Mouse (Mus musculus) forebrain, embryonic 16.5 days (tissue): ENCODE data around the gene Ier5l. TPM values are rescaled to one million over a fixed set of nuclear protein-coding genes. Genes with fewer than 3 reads are reported as not detected.

Source experiments
- ATAC-seq: fragments of 200-750 bp; cut with Nextera tagmentation; 2 replicates; pipeline ENCODE4 v1.8.0; 2017; ENCODE audit warnings: mild to moderate bottlenecking, moderate library complexity
- H3K27ac ChIP-seq: fragments of 300-500 bp; sonication (generic); 2 replicates; pipeline ENCODE4 v1.5.1; 2014; ENCODE audit warnings: low read length, control low read depth
- H3K27me3 ChIP-seq: fragments of 300-500 bp; sonication (generic); replicated peaks from 2 replicates; pipeline ENCODE4 v1.6.1; 2014; ENCODE audit warnings: low read length; ENCODE audit not compliant: control insufficient read depth, insufficient read depth
- H3K36me3 ChIP-seq: fragments of 300-500 bp; sonication (generic); 2 replicates; pipeline ENCODE4 v1.6.1; 2014; ENCODE audit not compliant: control insufficient read depth, insufficient read depth
- H3K4me1 ChIP-seq: fragments of 300-500 bp; sonication (generic); replicated peaks from 2 replicates; pipeline ENCODE4 v1.6.1; 2014; ENCODE audit warnings: low read length; ENCODE audit not compliant: control insufficient read depth, insufficient read depth
- H3K4me2 ChIP-seq: fragments of 300-500 bp; sonication (generic); 2 replicates; pipeline ENCODE4 v1.6.1; 2014; ENCODE audit warnings: mild to moderate bottlenecking, low read length, control low read depth
- H3K4me3 ChIP-seq: fragments of 300-500 bp; sonication (generic); replicated peaks from 2 replicates; pipeline ENCODE4 v1.5.1; 2014; ENCODE audit warnings: mild to moderate bottlenecking, low read length, control low read depth
- H3K9ac ChIP-seq: fragments of 300-500 bp; sonication (generic); replicated peaks from 2 replicates; pipeline ENCODE4 v1.6.1; 2014; ENCODE audit warnings: low read depth, low read length, control low read depth
- H3K9me3 ChIP-seq: fragments of 300-500 bp; sonication (generic); 2 replicates; pipeline ENCODE4 v1.6.1; 2016; ENCODE audit warnings: low read length; ENCODE audit not compliant: control insufficient read depth
- WGBS: fragments of 180-500 bp; shearing (Covaris S2); extraction: QIAGEN DNeasy Blood & Tissue Kit; methylation state at CpG from one replicate; pipeline ENCODE4 v1.1.7; 2014; 5-methylcytosine and 5-hydroxymethylcytosine counted together
- polyA plus RNA-seq: library from polyadenylated mRNA; unstranded; fragments of >200 nt; fragmentation: Nextera tagmentation; extraction: Ambion mirVana; gene quantifications from 2 replicates; pipeline ENCODE4 v1.2.1, GENCODE M21; 2015

Ier5l gene
- 1.5 and 1.8 TPM in 2 replicates for polyA plus RNA-seq

DNA sequence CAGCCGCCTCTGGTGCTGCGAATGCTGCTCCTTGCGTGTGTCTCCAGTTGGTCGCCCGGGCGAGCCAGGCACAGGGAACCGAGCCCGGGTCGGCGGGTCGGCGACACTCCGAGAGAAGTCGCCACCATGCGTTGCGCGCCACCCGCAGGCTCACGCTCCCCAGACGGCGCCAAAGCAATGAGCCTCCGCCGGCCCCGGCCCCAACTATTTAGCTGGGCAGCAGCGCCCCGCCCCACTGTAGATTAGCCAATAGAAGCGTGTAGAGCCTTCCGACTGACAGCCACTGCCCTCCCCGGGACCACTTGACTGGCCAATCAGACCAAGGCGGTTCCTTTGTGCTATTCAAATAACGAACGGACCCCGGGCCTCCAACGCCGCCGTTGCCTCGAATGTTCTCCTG, at the start of gene Ier5l:
Gene Ier5l (minus strand): TSS at position 181 of the 400 bp plus-strand sequence.
- Histone ChIP-seq H3K9me3 (no peaks in the 10 kb centered on the region), H3K4me3 (peak within 1 kb of the TSS; percentile 90), H3K27ac (peak within 1 kb of the TSS; percentile 90), H3K4me2 (peak within 1 kb of the TSS; percentile 100), H3K9ac (peak within 1 kb of the TSS; percentile 90), H3K4me1 (peaks cover 23% of the 10 kb centered on the region), H3K36me3 (no peaks in the 10 kb centered on the region), H3K27me3 (no peaks in the 10 kb centered on the region)
- under 1% methylated on average over 37 of the region's 37 CpGs for WGBS
- ATAC-seq, result peak; percentile 91

DNA sequence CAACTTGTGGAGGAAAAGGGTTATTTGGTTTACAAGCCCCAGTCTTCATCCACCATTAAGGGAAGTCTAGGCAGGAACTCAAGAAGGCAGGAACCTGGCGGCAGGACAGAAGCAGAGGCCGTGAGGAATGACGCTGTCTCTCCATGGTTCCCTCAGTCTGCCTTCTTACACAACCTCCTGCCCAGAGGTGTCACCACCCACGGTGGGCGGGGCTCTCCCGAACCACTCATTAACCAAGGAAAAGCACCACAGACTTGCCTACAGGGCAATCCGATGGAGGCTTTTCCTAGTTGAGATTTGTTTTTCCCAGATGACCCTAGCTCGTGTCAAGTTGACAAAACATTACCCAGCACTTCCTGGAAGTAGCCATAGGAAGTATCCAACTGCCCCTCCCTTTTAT, 49.7 kb upstream of the Ier5l start:
- no peak overlapping the region for H3K4me2 ChIP-seq
- 78% methylated on average over 8 of the region's 8 CpGs for WGBS
- H3K4me3 ChIP-seq, result no peak overlapping the region
- no peaks in the 10 kb centered on the region for H3K9me3 ChIP-seq
- ATAC-seq, result no peak
- no peaks in the 10 kb centered on the region for H3K36me3 ChIP-seq
- H3K9ac ChIP-seq, result no peak overlapping the region
- H3K4me1 ChIP-seq, result no peaks in the 10 kb centered on the region
- no peaks in the 10 kb centered on the region for H3K27me3 ChIP-seq
- H3K27ac ChIP-seq, result no peak overlapping the region

DNA sequence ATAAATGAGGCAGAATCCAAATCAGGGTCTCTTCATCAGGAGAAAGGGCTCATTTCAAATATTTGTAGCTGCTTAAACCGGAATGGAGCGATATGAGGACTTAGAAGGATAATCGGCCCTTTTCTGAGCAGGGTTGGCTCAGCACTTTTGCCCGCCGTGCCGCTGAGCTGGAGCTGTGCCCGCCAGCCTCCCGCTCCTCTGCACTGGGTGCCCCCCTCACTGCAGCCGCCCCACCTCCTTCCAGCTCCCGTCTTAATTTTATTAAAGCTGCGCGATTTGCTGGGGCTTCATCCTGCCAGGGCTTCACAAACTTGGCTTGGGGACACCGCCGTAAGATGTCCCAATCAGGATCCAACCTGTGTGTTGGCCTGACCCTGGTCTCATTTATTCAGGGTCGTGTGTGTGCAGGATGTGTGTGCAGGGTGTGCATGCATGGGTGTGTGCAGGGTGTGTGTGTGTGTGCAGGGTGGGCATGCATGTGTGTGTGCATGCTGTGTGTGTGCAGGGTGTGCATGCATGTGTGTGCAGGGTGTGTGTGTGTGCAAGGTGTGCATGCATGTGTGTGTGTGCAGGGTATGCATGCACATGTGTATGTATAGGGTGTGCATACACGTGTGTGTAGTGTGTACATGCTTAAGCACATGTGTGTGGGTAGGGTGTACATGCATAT, 36.8 kb upstream of the Ier5l start:
- peak; percentile 61; the same call in 1 of the 2 replicates for ATAC-seq
- 47% methylated on average over 16 of the region's 16 CpGs for WGBS
- H3K36me3 ChIP-seq, result no peaks in the 10 kb centered on the region
- H3K4me3 ChIP-seq, result no peak overlapping the region
- H3K27me3 ChIP-seq, result no peaks in the 10 kb centered on the region
- H3K4me1 ChIP-seq, result peaks cover 8% of the 10 kb centered on the region
- no peaks in the 10 kb centered on the region for H3K9me3 ChIP-seq
- no peak overlapping the region for H3K4me2 ChIP-seq
- 0 out of 2 replicates have a peak overlapping the region, but pooled peaks have one; percentile 22 for H3K9ac ChIP-seq
- H3K27ac ChIP-seq, result no peak overlapping the region

GRCm38 (mm10) chr2:30507138-30507727, 33.2 kb upstream of the Ier5l start:
- Histone ChIP-seq H3K27ac (no peak overlapping the region), H3K9me3 (no peaks in the 10 kb centered on the region), H3K27me3 (no peaks in the 10 kb centered on the region), H3K4me3 (no peak overlapping the region), H3K36me3 (no peaks in the 10 kb centered on the region), H3K9ac (no peak overlapping the region), H3K4me2 (no peak overlapping the region), H3K4me1 (peaks cover 11% of the 10 kb centered on the region)
- 68% methylated on average over 11 of the region's 11 CpGs for WGBS
- no peak for ATAC-seq

- ATAC-seq, result peak; percentile 50; the same call in 1 of the 2 replicates
- H3K27ac ChIP-seq, result peak overlapping the region; percentile 70
- no peak overlapping the region for H3K9ac ChIP-seq
- no peak overlapping the region for H3K4me3 ChIP-seq
- H3K36me3 ChIP-seq, result no peaks in the 10 kb centered on the region
- H3K9me3 ChIP-seq, result no peaks in the 10 kb centered on the region
- no peak overlapping the region for H3K4me2 ChIP-seq
- peaks cover 3% of the 10 kb centered on the region; the same call in 1 of the 2 replicates for H3K4me1 ChIP-seq
- WGBS, result 41% methylated on average over 23 of the region's 23 CpGs
- no peaks in the 10 kb centered on the region for H3K27me3 ChIP-seq
These were observed 29.9 kb upstream of the Ier5l start for GRCm38 (mm10) chr2:30503677-30504621.

DNA sequence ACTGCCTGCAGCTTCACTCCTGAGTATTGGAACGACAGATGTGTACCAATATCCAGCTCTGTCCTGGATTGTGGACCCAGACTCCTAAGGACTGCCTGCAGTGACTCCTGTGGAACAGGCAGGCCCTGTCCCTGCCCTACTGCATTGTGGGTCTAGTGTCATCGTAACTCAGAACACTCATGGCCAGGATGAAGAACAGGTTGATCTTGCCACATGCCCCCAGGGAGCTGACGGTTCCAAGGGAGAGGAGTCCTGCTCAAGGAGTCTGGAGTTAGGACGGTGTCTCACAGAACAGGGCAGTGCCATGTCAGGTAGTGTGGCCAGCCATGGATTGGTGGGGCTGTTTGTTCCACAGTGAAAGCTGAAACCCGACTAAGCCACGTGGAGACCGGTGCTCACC, 27.7 kb upstream of the Ier5l start:
- H3K27me3 ChIP-seq, result no peaks in the 10 kb centered on the region
- H3K27ac ChIP-seq, result no peak overlapping the region
- H3K4me3 ChIP-seq, result no peak overlapping the region
- H3K36me3 ChIP-seq, result no peaks in the 10 kb centered on the region
- H3K9me3 ChIP-seq, result no peaks in the 10 kb centered on the region
- no peak overlapping the region for H3K4me2 ChIP-seq
- peaks cover 3% of the 10 kb centered on the region; the same call in 1 of the 2 replicates for H3K4me1 ChIP-seq
- H3K9ac ChIP-seq, result no peak overlapping the region
- WGBS, result 80% methylated on average over 7 of the region's 7 CpGs
- ATAC-seq, result no peak

DNA sequence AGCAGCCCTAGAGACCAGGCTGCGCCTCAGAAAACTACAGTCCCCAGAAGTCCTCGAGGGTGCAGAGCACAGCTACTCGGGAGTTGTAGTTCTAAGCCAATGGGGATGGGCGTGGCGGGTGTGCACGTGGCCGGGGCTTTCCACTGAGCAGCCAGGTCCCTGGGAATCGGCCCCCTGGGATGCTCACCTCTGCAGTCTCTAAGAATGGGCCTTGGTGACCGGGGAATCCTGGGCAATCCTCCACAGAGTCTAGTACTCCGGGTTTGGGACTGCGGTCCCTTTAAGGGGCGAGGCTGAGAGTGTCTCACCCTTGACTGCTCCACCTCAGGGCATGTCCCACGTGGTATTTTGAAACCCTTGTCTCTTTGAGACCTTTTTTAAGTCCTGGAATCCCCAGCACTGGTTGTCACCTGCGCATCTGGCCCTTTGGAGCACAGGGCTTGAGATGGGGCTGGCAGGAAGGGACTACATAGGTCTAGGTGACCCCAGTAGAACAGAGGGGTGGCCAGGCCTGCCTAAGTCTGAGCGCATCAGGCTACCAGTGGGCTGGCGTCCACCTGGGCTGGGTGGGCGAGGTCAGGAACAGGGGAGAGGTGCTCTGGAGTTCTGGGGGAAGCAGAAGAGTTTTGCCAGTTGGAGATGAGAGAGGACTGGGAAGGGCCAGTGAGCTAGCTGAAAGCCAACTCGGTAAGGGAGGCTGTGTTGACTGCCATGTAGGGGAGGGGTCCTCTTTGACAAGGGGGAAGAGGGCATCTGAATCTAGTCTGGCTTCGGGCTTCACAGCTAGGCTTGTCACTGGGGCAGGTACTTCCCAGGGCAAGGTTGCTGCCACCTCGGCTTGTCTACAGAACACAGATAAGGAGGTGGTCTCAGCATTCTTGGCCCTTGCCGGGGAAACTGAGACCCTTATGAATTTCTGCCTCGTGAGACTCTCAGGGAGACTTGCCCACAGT, 22.2 kb upstream of the Ier5l start:
- Histone ChIP-seq H3K9me3 (no peaks in the 10 kb centered on the region), H3K9ac (peak overlapping the region; percentile 10), H3K36me3 (no peaks in the 10 kb centered on the region), H3K4me2 (peak overlapping the region; percentile 55), H3K4me3 (peak overlapping the region; percentile 38), H3K27ac (no peak overlapping the region), H3K27me3 (no peaks in the 10 kb centered on the region), H3K4me1 (peaks cover 5% of the 10 kb centered on the region)
- WGBS, result 25% methylated on average over 22 of the region's 22 CpGs
- peak; percentile 98 for ATAC-seq

DNA sequence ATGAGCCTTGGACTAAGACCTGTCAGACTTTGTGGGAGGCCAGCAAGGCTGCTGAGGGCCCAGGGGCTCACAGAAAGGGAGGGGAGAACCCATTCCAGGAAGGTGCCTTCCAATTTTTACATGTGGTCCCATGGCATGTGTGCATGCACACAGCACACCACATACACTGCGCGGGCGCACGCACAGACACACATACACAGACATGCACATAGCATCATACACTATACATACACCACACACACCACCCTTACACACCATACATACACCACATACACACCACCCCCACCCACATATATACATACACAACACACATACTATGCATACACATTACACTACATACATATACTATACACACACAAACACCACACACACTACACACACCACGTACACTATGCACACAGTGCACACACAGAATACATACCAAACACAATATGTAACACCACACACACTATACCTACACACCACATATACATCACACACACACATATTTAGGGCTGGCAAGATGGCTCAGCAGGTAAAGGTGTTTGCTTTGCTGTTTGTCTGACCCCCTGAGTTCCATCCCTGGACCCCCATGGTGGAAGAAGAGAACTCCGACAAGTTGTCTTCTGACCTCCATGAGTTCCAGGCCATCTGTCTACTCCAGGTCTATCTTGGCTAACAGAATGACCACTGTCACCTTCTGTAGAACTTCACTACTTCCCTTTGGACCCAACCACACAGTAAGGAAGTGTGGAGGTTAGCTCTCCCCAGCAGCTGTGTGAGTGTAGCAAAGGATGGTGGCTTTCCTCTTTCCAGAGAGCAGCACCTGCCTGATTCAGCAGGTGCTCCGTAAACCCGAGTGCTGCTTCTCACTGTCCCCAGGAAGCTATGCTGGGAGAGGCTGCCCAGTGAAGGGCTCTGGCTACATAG, 21.2 kb upstream of the Ier5l start:
- Histone ChIP-seq H3K27me3 (no peaks in the 10 kb centered on the region), H3K36me3 (no peaks in the 10 kb centered on the region), H3K27ac (no peak overlapping the region), H3K4me1 (peaks cover 5% of the 10 kb centered on the region), H3K9ac (no peak overlapping the region; the same call in 1 of the 2 replicates), H3K4me3 (no peak overlapping the region), H3K9me3 (no peaks in the 10 kb centered on the region), H3K4me2 (no peak overlapping the region; the same call in 1 of the 2 replicates)
- 75% methylated on average over 8 of the region's 8 CpGs for WGBS
- peak; percentile 27 for ATAC-seq
